Mouse (Mus musculus) erythroblast, embryonic 14.5 days (primary cell): ENCODE data around the gene Ufsp1. TPM values are rescaled to one million over a fixed set of nuclear protein-coding genes. Genes with fewer than 3 reads are reported as not detected.
A peak's percentile ranks its signal among the peaks of the same experiment; 100 is the strongest.

ENCODE experiments used
- H3K27me3 ChIP-seq: 2 replicates; pipeline ENCODE4 v1.6.1; 2012; ENCODE audit warnings: inconsistent platforms; ENCODE audit not compliant: control insufficient read depth
- H3K36me3 ChIP-seq: 2 replicates; pipeline ENCODE4 v1.6.1; 2012; ENCODE audit warnings: mild to moderate bottlenecking, inconsistent platforms; ENCODE audit not compliant: control insufficient read depth
- H3K4me1 ChIP-seq: 2 replicates; pipeline ENCODE4 v1.6.1; 2012; ENCODE audit warnings: inconsistent platforms; ENCODE audit not compliant: control insufficient read depth
- H3K4me3 ChIP-seq: replicated peaks from 2 replicates; pipeline ENCODE3; 2012; ENCODE audit warnings: moderate library complexity, mild to moderate bottlenecking, inconsistent platforms
- H3K9me3 ChIP-seq: 2 replicates; pipeline ENCODE4 v1.6.1; 2012; ENCODE audit warnings: low read length, inconsistent platforms, mixed read lengths; ENCODE audit not compliant: control insufficient read depth
- GATA1 ChIP-seq: IDR thresholded peaks from 2 replicates; pipeline ENCODE4 v1.6.1; 2012; ENCODE audit warnings: low read length, inconsistent platforms, mixed read lengths
- TAL1 ChIP-seq: IDR thresholded peaks from 3 replicates; pipeline ENCODE4 v1.6.1; 2012; ENCODE audit warnings: low read length, inconsistent platforms, mixed read lengths
- polyA plus RNA-seq: library from polyadenylated mRNA; stranded (reverse); fragments of >175 nt; gene quantifications from 2 replicates; pipeline ENCODE4 v1.2.3, GENCODE M21; 2012

Gene Ufsp1
- polyA plus RNA-seq, 1 experiment: 14.1 TPM

- Histone ChIP-seq H3K4me1 (peaks cover 77% of the 10 kb centered on the region), H3K27me3 (peaks cover 2% of the 10 kb centered on the region; the same call in 1 of the 2 replicates), H3K4me3 (peak overlapping the region; percentile 96), H3K9me3 (no peaks in the 10 kb centered on the region), H3K36me3 (peaks cover 81% of the 10 kb centered on the region)
- no peak for TF ChIP-seq GATA1
- no peak for TF ChIP-seq TAL1
These were observed 290 bp downstream of the Ufsp1 start for GRCm38 (mm10) chr5:137294744-137295093.

- Histone ChIP-seq H3K4me1 (peaks cover 71% of the 10 kb centered on the region), H3K36me3 (peaks cover 83% of the 10 kb centered on the region), H3K4me3 (peak overlapping the region; percentile 96), H3K9me3 (no peaks in the 10 kb centered on the region), H3K27me3 (no peaks in the 10 kb centered on the region; the same call in 1 of the 2 replicates)
- TF ChIP-seq TAL1 (no peak), GATA1 (no peak)
These were observed 867 bp downstream of the Ufsp1 start for GRCm38 (mm10) chr5:137295296-137295695.

- H3K4me3 ChIP-seq: peak overlapping the region; percentile 96
- H3K36me3 ChIP-seq: peaks cover 83% of the 10 kb centered on the region
These were observed 1.3 kb downstream of the Ufsp1 start for GRCm38 (mm10) chr5:137295712-137296111.

GRCm38 (mm10) chr5:137297126-137297525 lies 2.7 kb downstream of the Ufsp1 start:
- peaks cover 84% of the 10 kb centered on the region for H3K36me3 ChIP-seq

More at GRCm38 (mm10) chr5:137295712-137296111, 1.3 kb downstream of the Ufsp1 start:
- H3K9me3 ChIP-seq: no peaks in the 10 kb centered on the region
- H3K27me3 ChIP-seq: no peaks in the 10 kb centered on the region; the same call in 1 of the 2 replicates
- H3K4me1 ChIP-seq: peaks cover 69% of the 10 kb centered on the region
- TF ChIP-seq TAL1 (no peak), GATA1 (no peak)

GRCm38 (mm10) chr5:137299240-137299639 lies 4.8 kb downstream of the Ufsp1 start:
- no peaks in the 10 kb centered on the region for H3K9me3 ChIP-seq
- peaks cover 98% of the 10 kb centered on the region for H3K36me3 ChIP-seq
- peaks cover 63% of the 10 kb centered on the region for H3K4me1 ChIP-seq
- no peaks in the 10 kb centered on the region; the same call in 1 of the 2 replicates for H3K27me3 ChIP-seq
- TF ChIP-seq TAL1 (no peak), GATA1 (no peak)
- H3K4me3 ChIP-seq: no peak overlapping the region

More at GRCm38 (mm10) chr5:137297126-137297525, 2.7 kb downstream of the Ufsp1 start:
- H3K4me1 ChIP-seq: peaks cover 63% of the 10 kb centered on the region
- H3K27me3 ChIP-seq: no peaks in the 10 kb centered on the region; the same call in 1 of the 2 replicates
- TF ChIP-seq GATA1 (no peak), TAL1 (no peak)
- H3K9me3 ChIP-seq: no peaks in the 10 kb centered on the region
- H3K4me3 ChIP-seq: no peak overlapping the region

- Histone ChIP-seq H3K4me3 (no peak overlapping the region), H3K4me1 (peaks cover 63% of the 10 kb centered on the region), H3K9me3 (no peaks in the 10 kb centered on the region), H3K27me3 (no peaks in the 10 kb centered on the region; the same call in 1 of the 2 replicates), H3K36me3 (peaks cover 100% of the 10 kb centered on the region)
- TF ChIP-seq GATA1 (no peak), TAL1 (no peak)
These were observed 6.8 kb downstream of the Ufsp1 start for GRCm38 (mm10) chr5:137301253-137301652.

- peaks cover 3% of the 10 kb centered on the region for H3K9me3 ChIP-seq
- peaks cover 68% of the 10 kb centered on the region for H3K4me1 ChIP-seq
- H3K36me3 ChIP-seq: peaks cover 81% of the 10 kb centered on the region
- TF ChIP-seq TAL1 (no peak), GATA1 (no peak)
- no peak overlapping the region for H3K4me3 ChIP-seq
- H3K27me3 ChIP-seq: no peaks in the 10 kb centered on the region
These were observed 9.2 kb downstream of the Ufsp1 start for GRCm38 (mm10) chr5:137303609-137304008.

- no peaks in the 10 kb centered on the region for H3K27me3 ChIP-seq
- peaks cover 5% of the 10 kb centered on the region for H3K9me3 ChIP-seq
- TF ChIP-seq GATA1 (no peak), TAL1 (no peak)
- peaks cover 81% of the 10 kb centered on the region for H3K36me3 ChIP-seq
- peaks cover 72% of the 10 kb centered on the region for H3K4me1 ChIP-seq
- H3K4me3 ChIP-seq: peak overlapping the region; percentile 94
These were observed 9.7 kb downstream of the Ufsp1 start for GRCm38 (mm10) chr5:137304165-137304564.

GRCm38 (mm10) chr5:137304816-137305215 lies 10.4 kb downstream of the Ufsp1 start:
- Histone ChIP-seq H3K4me3 (peak overlapping the region; percentile 94), H3K9me3 (peaks cover 5% of the 10 kb centered on the region), H3K27me3 (no peaks in the 10 kb centered on the region), H3K4me1 (peaks cover 69% of the 10 kb centered on the region), H3K36me3 (peaks cover 81% of the 10 kb centered on the region)
- TF ChIP-seq TAL1: no peak
- no peak for TF ChIP-seq GATA1

GRCm38 (mm10) chr5:137305822-137306221 lies 11.4 kb downstream of the Ufsp1 start:
- Histone ChIP-seq H3K4me3 (peak overlapping the region; percentile 94), H3K9me3 (peaks cover 5% of the 10 kb centered on the region), H3K36me3 (peaks cover 80% of the 10 kb centered on the region), H3K4me1 (peaks cover 67% of the 10 kb centered on the region), H3K27me3 (no peaks in the 10 kb centered on the region)
- no peak for TF ChIP-seq GATA1
- TF ChIP-seq TAL1: no peak
